In genomic region chr2:156542410-156542809, GRCm38 (mm10) we compare ENCODE assay signal across 21 mouse cellular contexts. TPM values are rescaled to one million over a fixed set of nuclear protein-coding genes. Genes with fewer than 3 reads are reported as not detected.
DNase-seq lines count a peak whose midpoint lies in the region; ATAC-seq and TF ChIP-seq lines count a peak whose summit lies in the region.
"Had no signal": no experiment of that assay in that cellular context is flagged by ENCODE, and none has a peak within 500 bp of the region (broad histone marks: within the 10 kb centered on the region; RNA-seq: fewer than 3 reads in every experiment).

No protein-coding gene starts in this region.

- H3K27ac ChIP-seq in left cerebral cortex, adult 2 months, result peak overlapping the region; percentile 42; the same call in 1 of the 2 replicates

- no peak for TF ChIP-seq CTCF in left cerebral cortex, adult 2 months (IDR thresholded peaks at IDR 0.05)

- DNase-seq in frontal cortex, postnatal 10 days (ENCODE audit: low spot score in 2 of 2), result no peak
- DNase-seq in left cerebral cortex, adult 2 months (ENCODE audit: extremely low spot score in 1 of 2, low spot score in 2 of 2), result no peak
- DNase-seq in left cerebral cortex, adult 8-10 months (ENCODE audit: low spot score in 2 of 2), result no peak
- DNase-seq in right cerebral cortex, adult 18-20 months, result peak; percentile 45
- no peak for DNase-seq in right cerebral cortex, postnatal 10 days (ENCODE audit: low spot score in 2 of 2)
- peak; percentile 53 for DNase-seq in brain, adult 2 months (ENCODE audit: low read depth, low spot score)
- no peak for DNase-seq in kidney, adult 18-20 months
- DNase-seq: adrenal gland, adult 2 months; adrenal gland, adult 8-10 months; adrenal gland, postnatal 10 days; adrenal gland, postnatal 14 days; adrenal gland, postnatal 25 days; adrenal gland, postnatal 36 days; B cell, adult 2 months; cerebellum, adult 11 months; cerebellum, adult 11-12 months; cerebellum, adult 18-20 months had no signal

- H3K4me3 ChIP-seq in left cerebral cortex, adult 2 months, result no peak overlapping the region

- ATAC-seq in frontal cortex, adult (ENCODE audit: low TSS enrichment), result peak; percentile 61
- ATAC-seq: activated CD4-positive, CD25-positive, alpha-beta regulatory T cell, adult 4 months; CD4-positive, CD25-positive, alpha-beta regulatory T cell, adult 4 months; Patski had no signal

- intact Hi-C loops in left cerebral cortex, adult 2 months (cut with DNase I), result loop anchor here (10.0 kb wide), 1 partner anchor 322 kb away; the partner anchor contains the start of gene Rab5if

RNA-seq across cellular contexts. Expression of gene Aar2, which starts 5.0 kb away (rescaled TPM):
- total RNA-seq in left cerebral cortex, adult 2 months (2021), result 10 to 100 TPM; 37.3 to 39.6 TPM
- total RNA-seq in left cerebral cortex, adult 8-10 months (2022), result 10 to 100 TPM; 34.8 to 36.6 (median 35.9) TPM

Comparison
In these comparisons a context has a peak if more than half of its experiments do, and no peak if none do; other contexts are left out.
1. DNase-seq: peak in right cerebral cortex, adult 18-20 months (single experiment) and brain, adult 2 months (single experiment); none in frontal cortex, postnatal 10 days (0 of 2), left cerebral cortex, adult 2 months (0 of 2), left cerebral cortex, adult 8-10 months (0 of 2), right cerebral cortex, postnatal 10 days (0 of 2) and kidney, adult 18-20 months (single experiment).